Mouse (Mus musculus) heart, embryonic 14.5 days (tissue): ENCODE data around the gene Txn1. TPM values are rescaled to one million over a fixed set of nuclear protein-coding genes. Genes with fewer than 3 reads are reported as not detected.

ENCODE experiments used
- ATAC-seq: fragments of 200-750 bp; cut with Nextera tagmentation; 2 replicates; pipeline ENCODE4 v1.8.0; 2017; ENCODE audit warnings: low read depth, moderate TSS enrichment; ENCODE audit not compliant: insufficient number of reproducible peaks, insufficient read depth, low FRiP score
- H3K27ac ChIP-seq, 2 experiments: fragments of 200-500 bp in 1 of 2; fragments of 300-500 bp in 1 of 2; sonication (generic) in 1 of 2; replicated peaks in 1 of 2; 2 replicates each; pipeline ENCODE4 v1.5.1; 2012 to 2014; ENCODE audit warnings: low read depth in 2 of 2, low read length in 2 of 2, control low read depth in 1 of 2, mild to moderate bottlenecking in 1 of 2, mixed read lengths in 1 of 2; ENCODE audit not compliant: control insufficient read depth in 1 of 2, insufficient read depth in 1 of 2
- H3K27me3 ChIP-seq: fragments of 300-500 bp; sonication (generic); 2 replicates; pipeline ENCODE4 v1.6.1; 2014; ENCODE audit warnings: mild to moderate bottlenecking, low read length, control low read depth; ENCODE audit not compliant: control insufficient read depth, insufficient read depth
- H3K36me3 ChIP-seq: fragments of 300-500 bp; sonication (generic); 2 replicates; pipeline ENCODE4 v1.6.1; 2014; ENCODE audit warnings: mild to moderate bottlenecking, control low read depth, low read length, mixed read lengths; ENCODE audit not compliant: control insufficient read depth, insufficient read depth
- H3K4me1 ChIP-seq, 2 experiments: fragments of 200-500 bp in 1 of 2; fragments of 300-500 bp in 1 of 2; sonication (generic) in 1 of 2; 2 replicates each; pipeline ENCODE4 v1.6.1; 2012 to 2014; ENCODE audit warnings: low read length in 2 of 2, control low read depth in 1 of 2, mixed read lengths in 1 of 2; ENCODE audit not compliant: control insufficient read depth in 2 of 2, insufficient read depth in 2 of 2
- H3K4me2 ChIP-seq: fragments of 300-500 bp; sonication (generic); 2 replicates; pipeline ENCODE4 v1.6.1; 2014; ENCODE audit warnings: mild to moderate bottlenecking, low read length
- H3K4me3 ChIP-seq, 2 experiments: fragments of 200-500 bp in 1 of 2; fragments of 300-500 bp in 1 of 2; sonication (generic) in 1 of 2; 2 replicates each; pipeline ENCODE4 v1.5.1; 2012 to 2014; ENCODE audit warnings: low read length in 2 of 2, mild to moderate bottlenecking in 2 of 2, control low read depth in 1 of 2, low read depth in 1 of 2, moderate library complexity in 1 of 2; ENCODE audit not compliant: control insufficient read depth in 1 of 2, insufficient read depth in 1 of 2
- H3K9ac ChIP-seq: fragments of 300-500 bp; sonication (generic); 2 replicates; pipeline ENCODE4 v1.6.1; 2014; ENCODE audit warnings: mild to moderate bottlenecking, low read length
- H3K9me3 ChIP-seq: fragments of 300-500 bp; sonication (generic); 2 replicates; pipeline ENCODE4 v1.6.1; 2016; ENCODE audit warnings: low read length, control low read depth; ENCODE audit not compliant: control insufficient read depth
- WGBS: fragments of 180-500 bp; shearing (Covaris S2); extraction: QIAGEN DNeasy Blood & Tissue Kit; methylation state at CpG from one replicate; pipeline ENCODE4 v1.1.7; 2014; 5-methylcytosine and 5-hydroxymethylcytosine counted together
- polyA plus RNA-seq: library from polyadenylated mRNA; unstranded; fragments of >200 nt; fragmentation: Nextera tagmentation; extraction: Ambion mirVana; gene quantifications from 2 replicates; pipeline ENCODE4 v1.2.1, GENCODE M21; 2014

The Txn1 gene
- polyA plus RNA-seq, 1 experiment from 2014 or later, result 325 TPM

DNA sequence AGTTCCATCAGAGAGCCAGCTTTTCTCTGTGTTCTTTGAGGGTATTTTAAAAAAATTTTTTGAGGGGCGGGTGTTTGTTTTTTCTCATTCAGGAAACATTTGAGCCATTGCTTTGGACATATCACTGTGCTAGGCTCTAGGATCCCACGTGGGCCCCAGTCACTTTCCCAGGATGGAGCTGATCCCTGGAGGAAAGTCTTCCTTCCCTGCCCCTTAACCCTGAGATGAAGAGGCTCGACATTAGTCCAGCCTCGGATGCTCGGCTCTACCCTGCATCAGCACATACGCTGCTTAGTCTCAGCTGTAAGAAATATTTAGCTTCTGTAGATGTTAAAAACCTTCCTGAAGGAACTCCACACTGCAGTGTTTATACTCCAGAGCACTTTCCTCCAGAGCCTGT, 60.3 kb downstream of the Txn1 start:
- no peak overlapping the region for H3K27ac ChIP-seq
- no peak overlapping the region for H3K4me3 ChIP-seq
- peaks cover 44% of the 10 kb centered on the region for H3K36me3 ChIP-seq
- WGBS, result 68% methylated on average over 6 of the region's 6 CpGs
- no peak overlapping the region for H3K4me2 ChIP-seq
- no peak overlapping the region for H3K9ac ChIP-seq
- peaks cover 0 to 3% of the 10 kb centered on the region in 2 experiments; a peak in 1 of 4 replicates for H3K4me1 ChIP-seq
- no peaks in the 10 kb centered on the region for H3K27me3 ChIP-seq
- ATAC-seq, result no peak
- no peaks in the 10 kb centered on the region for H3K9me3 ChIP-seq

DNA sequence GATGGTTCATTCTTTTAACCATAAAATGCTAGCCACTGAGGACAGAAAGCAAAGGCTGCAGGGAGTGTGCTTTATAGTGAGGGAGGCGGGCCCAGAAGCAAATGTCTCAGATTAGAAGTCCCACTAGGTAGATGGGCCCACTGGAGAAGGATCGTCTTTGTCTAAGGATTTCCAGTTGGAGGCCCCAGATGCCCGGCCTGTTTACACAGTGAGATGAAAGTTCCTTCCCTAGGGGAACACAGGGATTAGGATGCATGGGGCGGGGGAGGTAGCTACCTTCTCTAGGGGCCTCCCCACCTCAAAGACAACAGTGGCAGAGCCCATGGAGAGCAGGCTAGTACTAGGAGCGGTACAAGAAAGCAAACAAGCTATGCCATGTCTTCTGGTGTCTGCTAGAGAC, 61.1 kb downstream of the Txn1 start:
- no peaks in the 10 kb centered on the region for H3K9me3 ChIP-seq
- no peak overlapping the region for H3K4me2 ChIP-seq
- no peaks in the 10 kb centered on the region for H3K27me3 ChIP-seq
- H3K36me3 ChIP-seq, result peaks cover 44% of the 10 kb centered on the region
- peak overlapping the region in 1 of 2 experiments; percentile 37; a peak in 1 of 4 replicates for H3K27ac ChIP-seq
- 59% methylated on average over 5 of the region's 5 CpGs for WGBS
- ATAC-seq, result no peak
- H3K4me3 ChIP-seq, result no peak overlapping the region
- peaks cover 0 to 3% of the 10 kb centered on the region in 2 experiments; a peak in 1 of 4 replicates for H3K4me1 ChIP-seq
- H3K9ac ChIP-seq, result no peak overlapping the region

Other genes starting within 250 kb of the Txn1 start
- gene Akap2, start 238.8 kb downstream of the Txn1 start, polyA plus RNA-seq, result 52.0 and 55.0 TPM in 2 replicates
- 0.07 and 0.20 TPM in 2 replicates for gene D630039A03Rik, start 40.1 kb downstream of the Txn1 start, polyA plus RNA-seq
- not detected in 2 replicates for gene Txndc8, start 52.7 kb upstream of the Txn1 start, polyA plus RNA-seq